ENCODE assay signal across 10 mouse cellular contexts in the genomic region with DNA sequence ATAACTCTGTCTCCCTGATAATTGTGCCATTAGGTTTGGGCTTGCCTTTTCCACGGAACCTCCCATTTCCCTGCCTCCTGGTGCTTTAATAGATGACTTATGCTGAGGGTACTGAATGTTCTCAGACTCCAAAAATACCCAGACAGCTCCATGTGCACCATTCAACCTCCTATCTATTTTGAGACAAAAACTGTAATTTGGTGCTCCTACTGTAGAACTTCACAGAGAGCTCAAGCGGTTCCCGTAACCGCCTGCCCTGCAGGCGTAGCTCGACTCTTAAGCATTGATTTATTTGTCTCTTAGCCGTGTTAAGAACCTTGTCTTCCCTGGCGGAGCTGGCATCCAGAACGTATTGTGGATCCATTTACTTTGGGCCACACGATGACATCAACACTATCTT.
DNase-seq lines count a peak whose midpoint lies in the region.
"Had no signal": no experiment of that assay in that cellular context is flagged by ENCODE, and none has a peak within 500 bp of the region (broad histone marks: within the 10 kb centered on the region; RNA-seq: fewer than 3 reads in every experiment).

No protein-coding gene starts in this region.

- peak; percentile 70 for DNase-seq in left cerebral cortex, adult 11 months (ENCODE audit: low spot score)
- no peak for DNase-seq in left cerebral cortex, postnatal 4 days
- peak; percentile 49 to 61 for DNase-seq in frontal cortex, adult 2 months (ENCODE audit: extremely low spot score in 1 of 2, low spot score in 1 of 2)
- DNase-seq in layer of hippocampus, adult 9-10 months (ENCODE audit: low spot score) = peak; percentile 35
- peak; percentile 37 to 52 for DNase-seq in right cerebral cortex, postnatal 10 days (ENCODE audit: low spot score in 2 of 2)
- no peak for DNase-seq in testis, postnatal 14 days (ENCODE audit: low spot score)
- no peak for DNase-seq in spleen, adult 18-20 months
- DNase-seq: adrenal gland, postnatal 36 days; lung, postnatal 36 days; thymus, adult 2 months had no signal

- intact Hi-C loops in left cerebral cortex, postnatal 4 days (cut with DNase I) = loop anchor here (5.0 kb wide), 1 partner anchor 36 kb away; no protein-coding TSS in a partner anchor

Comparison
In these comparisons a context has a peak if more than half of its experiments do, and no peak if none do; other contexts are left out.
1. DNase-seq: peak in left cerebral cortex, adult 11 months (single experiment), frontal cortex, adult 2 months (2 of 2), layer of hippocampus, adult 9-10 months (single experiment) and right cerebral cortex, postnatal 10 days (2 of 2); none in left cerebral cortex, postnatal 4 days (single experiment), testis, postnatal 14 days (single experiment) and spleen, adult 18-20 months (0 of 2).